Mouse (Mus musculus) common myeloid progenitor, adult 5-6 weeks (primary cell): ENCODE measurements around the gene Gm31571. TPM values are rescaled to one million over a fixed set of nuclear protein-coding genes. Genes with fewer than 3 reads are reported as not detected.
"Not testable (repeated sequence)": the region's sequence is repeated elsewhere in the genome, so short reads cannot be mapped to it uniquely, and the experiment has no call there.

Experiments
- ATAC-seq: replicated peaks from 2 replicates; pipeline ENCODE4 v1.8.0; 2016; ENCODE audit warnings: low read depth, mild to moderate bottlenecking, moderate TSS enrichment, inconsistent platforms; ENCODE audit not compliant: poor library complexity, severe bottlenecking
- total RNA-seq: library from RNA; stranded (forward); fragments of 200-1000, 187-1606 nt; gene quantifications from 2 replicates; pipeline ENCODE4 v1.2.3, GENCODE M21; 2017

Gene Gm31571
- not detected in 2 replicates for total RNA-seq

DNA sequence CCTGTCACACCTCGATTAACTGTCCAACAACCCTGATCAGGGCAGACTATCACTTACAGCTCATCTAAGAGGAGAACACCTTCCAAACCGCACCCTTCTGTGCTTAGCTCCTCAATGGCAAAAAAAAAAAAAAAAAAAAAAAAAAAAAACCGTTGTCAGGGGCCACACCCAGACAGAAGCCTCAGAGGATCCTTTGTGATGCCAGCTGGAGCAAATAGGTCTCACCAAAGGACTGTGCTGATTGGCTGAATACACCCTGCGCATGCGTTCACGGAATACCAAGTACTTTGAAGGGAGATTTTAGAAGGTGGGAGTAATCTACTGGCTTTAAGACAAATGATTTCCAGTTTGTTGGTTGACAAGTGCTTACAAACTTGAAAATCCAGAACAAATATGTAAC lies at the start of gene Gm31571:
Gm31571 (minus strand) TSS at position 101 of the 400 bp plus-strand sequence.
- ATAC-seq: not testable (repeated sequence)
